Mouse (Mus musculus): ENCODE data around the gene Arid5a.

Arid5a gene

GRCm38 (mm10) chr1:36326815-36327214, 19.3 kb downstream of the Arid5a start:
- DNase-seq = no peak

GRCm38 (mm10) chr1:36331743-36332142, 24.2 kb downstream of the Arid5a start:
- no peak for DNase-seq

GRCm38 (mm10) chr1:36332955-36333887, 25.7 kb downstream of the Arid5a start:
- DNase-seq = no peak

GRCm38 (mm10) chr1:36342547-36342946, 35.0 kb downstream of the Arid5a start:
- no peak for DNase-seq

- DNase-seq = no peak
These were observed 44.8 kb downstream of the Arid5a start for GRCm38 (mm10) chr1:36352351-36352750.

- DNase-seq = no peak
These were observed 49.6 kb downstream of the Arid5a start for GRCm38 (mm10) chr1:36356955-36357695.

GRCm38 (mm10) chr1:36367698-36368097, 60.2 kb downstream of the Arid5a start:
- DNase-seq = peak in 1 of 2 experiments; percentile 16

GRCm38 (mm10) chr1:36368112-36368968, 60.8 kb downstream of the Arid5a start:
- DNase-seq = peak; percentile 15 to 44

GRCm38 (mm10) chr1:36368969-36369645, 61.6 kb downstream of the Arid5a start, which contains the start of gene Kansl3:
Gene Kansl3 (minus strand): TSS chr1:36369181.
- peak; percentile 87 to 91 for DNase-seq

GRCm38 (mm10) chr1:36370918-36371317, 63.4 kb downstream of the Arid5a start:
- no peak for DNase-seq

GRCm38 (mm10) chr1:36371934-36372845, 64.7 kb downstream of the Arid5a start, which contains the start of gene Fer1l5:
Gene Fer1l5 (plus strand): TSS chr1:36372291.
- no peak for DNase-seq
